Mouse (Mus musculus): ENCODE results near the gene Tspan18. TPM values are rescaled to one million over a fixed set of nuclear protein-coding genes. Genes with fewer than 3 reads are reported as not detected.

Gene Tspan18
- polyA plus RNA-seq, 1 experiment: 10.7 TPM

DNA sequence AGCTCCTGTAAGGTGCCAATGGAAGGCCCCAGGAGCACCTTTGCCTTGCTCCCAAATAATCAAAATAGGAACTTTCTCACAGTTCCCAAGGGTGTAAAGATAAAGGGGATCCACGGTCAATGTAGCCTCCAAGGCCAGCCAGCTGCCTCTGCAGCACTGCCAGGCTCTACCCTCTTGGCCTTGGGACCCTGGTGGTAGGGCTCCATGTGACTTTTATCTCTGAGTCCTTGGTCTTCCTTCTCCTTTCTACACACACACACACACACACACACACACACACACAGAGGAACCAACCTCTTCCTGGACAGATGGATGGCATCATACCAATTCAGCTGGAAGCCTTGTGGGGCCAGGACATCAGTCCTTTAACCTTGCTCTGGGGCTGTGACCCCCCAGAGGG, 102.2 kb downstream of the Tspan18 start:
- DNase-seq: no peak
- no peak for TF ChIP-seq CTCF (IDR thresholded peaks at IDR 0.05; ENCODE audit: borderline replicate concordance, control insufficient read depth, extremely low read depth, insufficient read depth, low read length, poor library complexity)
- 33% methylated on average over 1 of the region's 1 CpGs for WGBS
- Histone ChIP-seq H3K36me3 (ENCODE audit: control insufficient read depth, insufficient read depth, low read length) (no peaks in the 10 kb centered on the region), H3K27me3 (ENCODE audit: control insufficient read depth, insufficient read depth, low read length) (no peaks in the 10 kb centered on the region), H3K4me3 (ENCODE audit: control insufficient read depth, insufficient read depth, low read length) (no peak overlapping the region), H3K27ac (ENCODE audit: control insufficient read depth, insufficient read depth, low read length) (no peak overlapping the region), H3K4me1 (replicated peaks; ENCODE audit: control insufficient read depth, insufficient read depth, low read length) (no peaks in the 10 kb centered on the region)

DNA sequence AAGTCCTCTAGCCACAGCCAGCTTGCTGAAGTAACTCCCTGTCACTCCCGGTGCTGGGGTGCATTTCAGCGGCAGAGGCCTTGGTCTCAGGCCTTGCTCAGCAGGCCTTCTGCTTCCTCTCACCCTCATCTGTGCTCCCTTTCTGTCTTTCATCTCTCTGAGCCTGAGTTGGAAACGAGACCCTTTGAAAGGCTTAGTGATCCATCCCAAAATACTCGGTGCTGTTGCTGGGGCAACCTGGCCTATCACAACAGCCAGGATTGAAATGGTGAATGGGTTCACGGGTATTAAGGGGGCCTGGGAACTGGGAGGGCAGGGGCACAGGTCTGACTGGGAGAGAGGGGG, 105.9 kb downstream of the Tspan18 start:
- Histone ChIP-seq H3K4me1 (replicated peaks; ENCODE audit: control insufficient read depth, insufficient read depth, low read length) (no peaks in the 10 kb centered on the region), H3K36me3 (ENCODE audit: control insufficient read depth, insufficient read depth, low read length) (no peaks in the 10 kb centered on the region), H3K27me3 (ENCODE audit: control insufficient read depth, insufficient read depth, low read length) (no peaks in the 10 kb centered on the region), H3K27ac (ENCODE audit: control insufficient read depth, insufficient read depth, low read length) (no peak overlapping the region), H3K4me3 (ENCODE audit: control insufficient read depth, insufficient read depth, low read length) (no peak overlapping the region)
- 78% methylated on average over 5 of the region's 5 CpGs for WGBS
- TF ChIP-seq POLR2A (IDR thresholded peaks at IDR 0.05; ENCODE audit: control insufficient read depth, extremely low read depth, insufficient read depth, low read length, poor library complexity) (no peak), CTCF (IDR thresholded peaks at IDR 0.05; ENCODE audit: borderline replicate concordance, control insufficient read depth, extremely low read depth, insufficient read depth, low read length, poor library complexity) (no peak)
- DNase-seq: no peak

GRCm38 (mm10) chr2:93227713-93228479, 106.4 kb downstream of the Tspan18 start:
- Histone ChIP-seq H3K36me3 (ENCODE audit: control insufficient read depth, insufficient read depth, low read length) (no peaks in the 10 kb centered on the region), H3K4me3 (ENCODE audit: control insufficient read depth, insufficient read depth, low read length) (no peak overlapping the region), H3K27ac (ENCODE audit: control insufficient read depth, insufficient read depth, low read length) (no peak overlapping the region), H3K27me3 (ENCODE audit: control insufficient read depth, insufficient read depth, low read length) (no peaks in the 10 kb centered on the region), H3K4me1 (replicated peaks; ENCODE audit: control insufficient read depth, insufficient read depth, low read length) (no peaks in the 10 kb centered on the region)
- DNase-seq: no peak
- TF ChIP-seq CTCF (IDR thresholded peaks at IDR 0.05; ENCODE audit: borderline replicate concordance, control insufficient read depth, extremely low read depth, insufficient read depth, low read length, poor library complexity) (no peak), POLR2A (IDR thresholded peaks at IDR 0.05; ENCODE audit: control insufficient read depth, extremely low read depth, insufficient read depth, low read length, poor library complexity) (no peak)
- WGBS: 95% methylated on average over 9 of the region's 9 CpGs

GRCm38 (mm10) chr2:93226606-93227595, 107.4 kb downstream of the Tspan18 start:
- TF ChIP-seq CTCF (IDR thresholded peaks at IDR 0.05; ENCODE audit: borderline replicate concordance, control insufficient read depth, extremely low read depth, insufficient read depth, low read length, poor library complexity): peak; percentile 82
- no peak for TF ChIP-seq POLR2A (IDR thresholded peaks at IDR 0.05; ENCODE audit: control insufficient read depth, extremely low read depth, insufficient read depth, low read length, poor library complexity)
- Histone ChIP-seq H3K27ac (ENCODE audit: control insufficient read depth, insufficient read depth, low read length) (no peak overlapping the region), H3K36me3 (ENCODE audit: control insufficient read depth, insufficient read depth, low read length) (no peaks in the 10 kb centered on the region), H3K4me1 (replicated peaks; ENCODE audit: control insufficient read depth, insufficient read depth, low read length) (no peaks in the 10 kb centered on the region), H3K4me3 (ENCODE audit: control insufficient read depth, insufficient read depth, low read length) (no peak overlapping the region), H3K27me3 (ENCODE audit: control insufficient read depth, insufficient read depth, low read length) (no peaks in the 10 kb centered on the region)
- 50% methylated on average over 20 of the region's 20 CpGs for WGBS
- DNase-seq: peak; percentile 67

DNA sequence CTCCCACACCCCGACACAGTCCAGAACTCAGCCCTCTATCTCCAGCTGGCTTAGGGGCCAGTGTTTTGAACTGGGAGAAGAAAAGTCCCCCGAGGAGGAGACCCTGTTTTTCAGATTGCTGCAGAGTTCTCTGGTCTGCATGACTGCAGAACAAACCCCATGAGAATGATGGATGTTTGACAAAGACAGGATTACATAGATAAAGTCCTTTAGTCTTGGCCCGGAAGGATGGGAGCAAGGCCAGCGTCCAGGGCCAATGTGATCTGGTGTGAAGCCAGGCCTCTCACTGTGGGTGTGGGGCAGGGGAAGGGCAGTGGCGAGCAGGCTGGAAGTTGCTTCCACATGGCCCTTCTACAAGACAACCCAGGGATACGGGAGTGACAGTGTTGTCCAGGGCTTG, 110.8 kb downstream of the Tspan18 start:
- WGBS: 89% methylated on average over 6 of the region's 6 CpGs
- no peaks in the 10 kb centered on the region for H3K27me3 ChIP-seq (ENCODE audit: control insufficient read depth, insufficient read depth, low read length)
- H3K36me3 ChIP-seq (ENCODE audit: control insufficient read depth, insufficient read depth, low read length): no peaks in the 10 kb centered on the region
- TF ChIP-seq POLR2A (IDR thresholded peaks at IDR 0.05; ENCODE audit: control insufficient read depth, extremely low read depth, insufficient read depth, low read length, poor library complexity): no peak
- no peak for TF ChIP-seq CTCF (IDR thresholded peaks at IDR 0.05; ENCODE audit: borderline replicate concordance, control insufficient read depth, extremely low read depth, insufficient read depth, low read length, poor library complexity)
- H3K4me1 ChIP-seq (replicated peaks; ENCODE audit: control insufficient read depth, insufficient read depth, low read length): no peaks in the 10 kb centered on the region
- no peak for DNase-seq
- no peak overlapping the region for H3K27ac ChIP-seq (ENCODE audit: control insufficient read depth, insufficient read depth, low read length)
- no peak overlapping the region for H3K4me3 ChIP-seq (ENCODE audit: control insufficient read depth, insufficient read depth, low read length)

DNA sequence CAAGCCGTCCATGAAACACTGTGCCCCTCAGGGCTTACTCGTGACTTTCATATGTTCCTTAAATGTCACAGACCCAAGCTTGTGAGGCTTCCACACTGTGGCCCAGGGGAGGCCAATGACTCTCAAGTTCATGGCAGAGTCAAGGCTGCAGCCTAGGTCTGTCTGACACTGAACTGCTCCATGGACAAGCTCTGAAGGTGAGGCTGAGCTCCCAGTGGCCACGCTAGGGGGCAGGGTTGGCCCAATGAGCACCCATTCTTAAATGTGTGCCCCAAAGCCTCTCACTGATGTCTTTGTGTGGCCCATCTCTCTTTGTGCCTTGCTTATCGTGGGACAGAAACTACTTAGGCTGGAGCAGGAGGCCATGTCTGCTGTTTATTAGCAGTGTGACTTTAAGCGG, 113.9 kb downstream of the Tspan18 start:
- H3K27me3 ChIP-seq (ENCODE audit: control insufficient read depth, insufficient read depth, low read length): no peaks in the 10 kb centered on the region
- DNase-seq: no peak

More for the DNA sequence above, 113.9 kb downstream of the Tspan18 start:
- Histone ChIP-seq H3K36me3 (ENCODE audit: control insufficient read depth, insufficient read depth, low read length) (no peaks in the 10 kb centered on the region), H3K4me3 (ENCODE audit: control insufficient read depth, insufficient read depth, low read length) (no peak overlapping the region), H3K4me1 (replicated peaks; ENCODE audit: control insufficient read depth, insufficient read depth, low read length) (no peaks in the 10 kb centered on the region; the same call in 1 of the 2 replicates), H3K27ac (ENCODE audit: control insufficient read depth, insufficient read depth, low read length) (no peak overlapping the region)
- TF ChIP-seq CTCF (IDR thresholded peaks at IDR 0.05; ENCODE audit: borderline replicate concordance, control insufficient read depth, extremely low read depth, insufficient read depth, low read length, poor library complexity): no peak
- TF ChIP-seq POLR2A (IDR thresholded peaks at IDR 0.05; ENCODE audit: control insufficient read depth, extremely low read depth, insufficient read depth, low read length, poor library complexity): no peak
- 78% methylated on average over 5 of the region's 5 CpGs for WGBS
